Mouse (Mus musculus): ENCODE data around the gene Gria1. TPM values are rescaled to one million over a fixed set of nuclear protein-coding genes. Genes with fewer than 3 reads are reported as not detected.

Gene Gria1
- total and polyA plus RNA-seq, 3 experiments: 0.14 to 0.29 (median 0.16) TPM

GRCm38 (mm10) chr11:57243835-57244234 lies 232.6 kb downstream of the Gria1 start:
- TF ChIP-seq EP300 (IDR thresholded peaks at IDR 0.05; ENCODE audit: insufficient read depth, low read depth, low read length) (no peak), CTCF (IDR thresholded peaks at IDR 0.05) (no peak), POLR2A (IDR thresholded peaks at IDR 0.05; ENCODE audit: insufficient read depth, low read depth, low read length) (no peak)

GRCm38 (mm10) chr11:57244543-57244942 lies 233.4 kb downstream of the Gria1 start:
- TF ChIP-seq CTCF (IDR thresholded peaks at IDR 0.05) (no peak), EP300 (IDR thresholded peaks at IDR 0.05; ENCODE audit: insufficient read depth, low read depth, low read length) (no peak), POLR2A (IDR thresholded peaks at IDR 0.05; ENCODE audit: insufficient read depth, low read depth, low read length) (no peak)
- Histone ChIP-seq H3K27me3 (ENCODE audit: control insufficient read depth, insufficient read depth, low read length) (no peaks in the 10 kb centered on the region), H3K79me2 (replicated peaks; ENCODE audit: control insufficient read depth, insufficient read depth, low read length) (no peaks in the 10 kb centered on the region), H3K36me3 (ENCODE audit: control insufficient read depth, insufficient read depth, low read length) (no peaks in the 10 kb centered on the region), H3K9ac (ENCODE audit: low read depth, low read length) (no peak overlapping the region), H3K4me1 (ENCODE audit: control insufficient read depth, insufficient read depth, low read length) (no peaks in the 10 kb centered on the region), H3K27ac (no peak overlapping the region), H3K4me3 (no peak overlapping the region)
- no peak for DNase-seq
- 38% methylated on average over 6 of the region's 6 CpGs for WGBS
- intact Hi-C loops (cut with DNase I): no loop called here

More at GRCm38 (mm10) chr11:57243835-57244234, 232.6 kb downstream of the Gria1 start:
- no peak overlapping the region for H3K27ac ChIP-seq
- no peaks in the 10 kb centered on the region for H3K4me1 ChIP-seq (ENCODE audit: control insufficient read depth, insufficient read depth, low read length)
- no peak overlapping the region for H3K9ac ChIP-seq (ENCODE audit: low read depth, low read length)
- no peak overlapping the region for H3K4me3 ChIP-seq
- no peak for DNase-seq
- intact Hi-C loops (cut with DNase I): no loop called here
- no peaks in the 10 kb centered on the region for H3K36me3 ChIP-seq (ENCODE audit: control insufficient read depth, insufficient read depth, low read length)
- no peaks in the 10 kb centered on the region for H3K79me2 ChIP-seq (replicated peaks; ENCODE audit: control insufficient read depth, insufficient read depth, low read length)
- H3K27me3 ChIP-seq (ENCODE audit: control insufficient read depth, insufficient read depth, low read length): no peaks in the 10 kb centered on the region

- H3K36me3 ChIP-seq (ENCODE audit: control insufficient read depth, insufficient read depth, low read length): no peaks in the 10 kb centered on the region
- no peak for DNase-seq
- no peak for TF ChIP-seq CTCF (IDR thresholded peaks at IDR 0.05)
- TF ChIP-seq EP300 (IDR thresholded peaks at IDR 0.05; ENCODE audit: insufficient read depth, low read depth, low read length): no peak
- no peak for TF ChIP-seq POLR2A (IDR thresholded peaks at IDR 0.05; ENCODE audit: insufficient read depth, low read depth, low read length)
- no peak overlapping the region for H3K4me3 ChIP-seq
- H3K4me1 ChIP-seq (ENCODE audit: control insufficient read depth, insufficient read depth, low read length): no peaks in the 10 kb centered on the region
- H3K79me2 ChIP-seq (replicated peaks; ENCODE audit: control insufficient read depth, insufficient read depth, low read length): no peaks in the 10 kb centered on the region
- H3K27me3 ChIP-seq (ENCODE audit: control insufficient read depth, insufficient read depth, low read length): no peaks in the 10 kb centered on the region
- H3K27ac ChIP-seq: no peak overlapping the region
- intact Hi-C loops (cut with DNase I): no loop called here
- 70% methylated on average over 4 of the region's 4 CpGs for WGBS
- no peak overlapping the region for H3K9ac ChIP-seq (ENCODE audit: low read depth, low read length)
These were observed 237.7 kb downstream of the Gria1 start for GRCm38 (mm10) chr11:57248870-57249269.

DNA sequence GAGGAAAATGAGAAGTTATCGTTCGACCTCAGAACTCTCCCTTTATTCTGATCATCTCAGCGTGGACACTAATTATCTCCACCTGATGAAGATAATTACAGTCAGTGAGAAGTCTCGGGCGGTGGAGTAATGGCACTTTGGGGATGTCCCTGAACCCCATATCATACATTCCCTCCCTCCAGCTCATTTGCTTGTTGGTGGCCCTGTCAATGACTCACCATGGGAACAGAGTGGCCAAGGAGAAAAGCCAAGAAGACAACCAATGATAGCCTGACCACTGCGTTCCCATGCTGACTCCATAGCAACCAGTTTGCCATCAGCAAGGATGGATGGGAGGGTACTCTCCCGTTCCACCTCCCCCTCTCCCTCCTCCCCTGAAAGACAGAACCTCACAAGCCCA lies 238.9 kb downstream of the Gria1 start:
- no peaks in the 10 kb centered on the region for H3K36me3 ChIP-seq (ENCODE audit: control insufficient read depth, insufficient read depth, low read length)
- no peak overlapping the region for H3K9ac ChIP-seq (ENCODE audit: low read depth, low read length)
- no peaks in the 10 kb centered on the region for H3K79me2 ChIP-seq (replicated peaks; ENCODE audit: control insufficient read depth, insufficient read depth, low read length)
- no peaks in the 10 kb centered on the region for H3K27me3 ChIP-seq (ENCODE audit: control insufficient read depth, insufficient read depth, low read length)
- H3K27ac ChIP-seq: no peak overlapping the region
- DNase-seq: no peak
- no peak for TF ChIP-seq EP300 (IDR thresholded peaks at IDR 0.05; ENCODE audit: insufficient read depth, low read depth, low read length)
- TF ChIP-seq CTCF (IDR thresholded peaks at IDR 0.05): no peak
- TF ChIP-seq POLR2A (IDR thresholded peaks at IDR 0.05; ENCODE audit: insufficient read depth, low read depth, low read length): no peak
- no peaks in the 10 kb centered on the region for H3K4me1 ChIP-seq (ENCODE audit: control insufficient read depth, insufficient read depth, low read length)
- intact Hi-C loops (cut with DNase I): no loop called here
- 68% methylated on average over 7 of the region's 7 CpGs for WGBS
- no peak overlapping the region for H3K4me3 ChIP-seq

- intact Hi-C loops (cut with DNase I): no loop called here
- WGBS: 78% methylated on average over 8 of the region's 8 CpGs
- no peaks in the 10 kb centered on the region for H3K4me1 ChIP-seq (ENCODE audit: control insufficient read depth, insufficient read depth, low read length)
These were observed 260.5 kb downstream of the Gria1 start for GRCm38 (mm10) chr11:57271687-57272086.

DNA sequence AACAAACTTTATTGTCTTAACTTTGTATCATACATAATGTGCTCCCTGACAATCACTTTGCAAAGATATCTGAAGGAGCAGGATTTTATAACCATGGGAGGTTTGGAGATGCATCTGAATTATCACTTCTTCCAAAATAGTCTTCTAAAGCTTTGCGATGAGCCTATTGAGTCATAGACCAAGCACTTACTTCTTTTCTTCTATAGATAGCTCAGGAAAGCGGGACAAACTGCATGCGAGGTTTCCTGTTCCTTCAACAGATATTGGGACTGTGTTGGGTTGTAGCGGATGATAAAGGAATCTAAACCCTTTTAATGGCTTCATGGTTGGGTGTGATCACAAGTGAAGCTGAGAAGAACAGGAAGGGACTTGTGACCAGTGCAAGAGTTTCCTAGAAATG lies 263.5 kb downstream of the Gria1 start:
- Histone ChIP-seq H3K36me3 (ENCODE audit: control insufficient read depth, insufficient read depth, low read length) (no peaks in the 10 kb centered on the region), H3K27ac (no peak overlapping the region), H3K27me3 (ENCODE audit: control insufficient read depth, insufficient read depth, low read length) (no peaks in the 10 kb centered on the region), H3K79me2 (replicated peaks; ENCODE audit: control insufficient read depth, insufficient read depth, low read length) (no peaks in the 10 kb centered on the region), H3K4me3 (no peak overlapping the region), H3K9ac (ENCODE audit: low read depth, low read length) (no peak overlapping the region), H3K4me1 (ENCODE audit: control insufficient read depth, insufficient read depth, low read length) (no peaks in the 10 kb centered on the region)
- DNase-seq: no peak
- intact Hi-C loops (cut with DNase I): no loop called here
- 87% methylated on average over 4 of the region's 4 CpGs for WGBS
- TF ChIP-seq CTCF (IDR thresholded peaks at IDR 0.05): no peak
- TF ChIP-seq POLR2A (IDR thresholded peaks at IDR 0.05; ENCODE audit: insufficient read depth, low read depth, low read length): no peak
- TF ChIP-seq EP300 (IDR thresholded peaks at IDR 0.05; ENCODE audit: insufficient read depth, low read depth, low read length): no peak

More at GRCm38 (mm10) chr11:57271687-57272086, 260.5 kb downstream of the Gria1 start:
- DNase-seq: no peak
- Histone ChIP-seq H3K27ac (no peak overlapping the region), H3K27me3 (ENCODE audit: control insufficient read depth, insufficient read depth, low read length) (no peaks in the 10 kb centered on the region), H3K4me3 (no peak overlapping the region), H3K36me3 (ENCODE audit: control insufficient read depth, insufficient read depth, low read length) (no peaks in the 10 kb centered on the region), H3K9ac (ENCODE audit: low read depth, low read length) (no peak overlapping the region), H3K79me2 (replicated peaks; ENCODE audit: control insufficient read depth, insufficient read depth, low read length) (no peaks in the 10 kb centered on the region)
- TF ChIP-seq EP300 (IDR thresholded peaks at IDR 0.05; ENCODE audit: insufficient read depth, low read depth, low read length): no peak
- no peak for TF ChIP-seq CTCF (IDR thresholded peaks at IDR 0.05)
- no peak for TF ChIP-seq POLR2A (IDR thresholded peaks at IDR 0.05; ENCODE audit: insufficient read depth, low read depth, low read length)
